Mouse (Mus musculus) liver, adult 2 months (tissue): ENCODE data around the gene Lrrc10.

Experiments
- CTCF ChIP-seq: fragments of 200-500 bp; IDR thresholded peaks from 2 replicates; pipeline ENCODE4 v1.5.1; 2011; ENCODE audit warnings: low read depth, low read length, control low read depth
- POLR2A ChIP-seq: fragments of 200-500 bp; IDR thresholded peaks from 2 replicates; pipeline ENCODE4 v1.6.1; 2011; ENCODE audit warnings: low read length, control low read depth; ENCODE audit not compliant: insufficient read depth; ENCODE audit errors: extremely low read depth

DNA sequence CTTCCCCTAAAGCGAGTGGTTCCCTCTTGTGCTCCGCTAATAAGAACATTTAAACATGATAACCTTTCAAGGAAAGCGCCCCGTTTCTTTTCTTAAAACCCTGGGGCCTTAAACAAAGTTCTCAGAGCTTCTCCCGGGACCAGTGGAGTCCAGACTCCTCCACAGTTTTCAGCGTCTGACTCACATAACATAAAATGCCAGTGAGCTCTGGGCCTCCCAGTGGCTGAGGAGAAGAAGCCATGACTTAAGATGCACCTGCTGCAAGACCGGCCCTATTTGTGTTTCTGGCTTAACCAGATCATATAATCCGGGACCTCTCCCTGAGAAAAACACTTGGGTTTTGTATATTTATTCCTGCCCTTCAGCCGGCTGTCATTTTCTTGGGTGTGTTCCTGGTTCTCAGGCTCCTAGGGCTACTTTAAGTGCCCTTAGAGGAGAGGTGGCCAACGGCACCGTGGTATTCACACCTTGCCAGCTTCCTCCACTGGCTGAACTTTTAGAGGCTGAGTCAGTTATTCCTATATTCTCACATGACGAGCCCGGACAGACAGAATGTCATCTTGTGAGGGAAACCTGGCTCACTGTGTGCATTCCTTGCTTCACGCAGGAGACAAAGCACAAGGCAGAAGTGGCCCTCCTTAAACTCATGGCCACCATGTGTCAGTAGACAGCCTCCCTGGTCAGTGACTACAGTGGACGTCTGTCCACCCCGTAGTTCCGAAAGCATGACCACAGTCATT lies 46.3 kb upstream of the Lrrc10 start:
- no peak for TF ChIP-seq CTCF
- TF ChIP-seq POLR2A = no peak
